Mouse (Mus musculus) MN1 (cell line): ENCODE data around the gene Cnn3.

Experiments
- DNase-seq: peaks from one replicate; pipeline ENCODE4 v3.0.0-alpha.2; 2016; ENCODE audit warnings: low spot score

Gene Cnn3

GRCm38 (mm10) chr3:121451404-121451803 is 25.1 kb downstream of the Cnn3 start:
- no peak for DNase-seq

- DNase-seq: peak; percentile 47
These were observed 32.5 kb downstream of the Cnn3 start for GRCm38 (mm10) chr3:121458545-121459492.

GRCm38 (mm10) chr3:121460473-121461193 is 34.3 kb downstream of the Cnn3 start:
- DNase-seq: no peak

DNA sequence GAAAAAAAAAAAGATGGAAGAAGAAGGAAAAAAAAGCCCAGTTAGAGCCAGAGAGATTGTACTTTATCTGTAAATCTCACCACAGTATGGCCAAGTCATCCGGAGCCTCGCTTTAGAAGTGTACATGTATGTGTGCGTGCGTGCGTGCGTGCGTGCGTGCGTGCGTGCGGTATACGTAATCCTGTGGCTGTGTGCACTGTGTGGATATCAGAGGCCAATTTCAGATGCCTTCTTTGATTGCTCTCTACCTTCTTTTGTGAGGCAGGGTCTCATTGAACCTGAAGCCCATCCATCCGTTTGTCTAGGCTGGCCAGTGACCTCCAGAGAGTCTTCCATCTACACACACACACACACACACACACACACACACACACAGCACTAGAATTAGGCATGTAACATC is 35.2 kb downstream of the Cnn3 start:
- DNase-seq: no peak

DNA sequence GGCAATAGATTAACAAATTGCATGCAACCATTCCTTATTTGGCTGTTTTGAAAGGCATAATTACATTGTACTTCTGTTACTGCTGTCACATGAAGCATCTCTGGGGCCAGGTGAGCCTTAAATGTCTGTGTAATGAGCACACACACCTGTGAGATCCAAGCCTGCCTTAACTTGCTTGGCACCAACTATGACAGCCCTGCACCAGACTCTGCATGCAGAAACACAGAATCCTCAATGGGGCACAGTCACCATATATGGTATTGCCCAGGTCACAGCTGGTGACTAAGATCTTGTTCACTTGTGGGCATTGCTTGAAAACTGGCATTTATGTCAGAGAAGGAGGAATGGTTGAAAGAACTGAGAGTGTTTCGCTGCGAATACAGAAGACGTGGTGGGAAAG is 36.5 kb downstream of the Cnn3 start:
- DNase-seq: no peak

DNA sequence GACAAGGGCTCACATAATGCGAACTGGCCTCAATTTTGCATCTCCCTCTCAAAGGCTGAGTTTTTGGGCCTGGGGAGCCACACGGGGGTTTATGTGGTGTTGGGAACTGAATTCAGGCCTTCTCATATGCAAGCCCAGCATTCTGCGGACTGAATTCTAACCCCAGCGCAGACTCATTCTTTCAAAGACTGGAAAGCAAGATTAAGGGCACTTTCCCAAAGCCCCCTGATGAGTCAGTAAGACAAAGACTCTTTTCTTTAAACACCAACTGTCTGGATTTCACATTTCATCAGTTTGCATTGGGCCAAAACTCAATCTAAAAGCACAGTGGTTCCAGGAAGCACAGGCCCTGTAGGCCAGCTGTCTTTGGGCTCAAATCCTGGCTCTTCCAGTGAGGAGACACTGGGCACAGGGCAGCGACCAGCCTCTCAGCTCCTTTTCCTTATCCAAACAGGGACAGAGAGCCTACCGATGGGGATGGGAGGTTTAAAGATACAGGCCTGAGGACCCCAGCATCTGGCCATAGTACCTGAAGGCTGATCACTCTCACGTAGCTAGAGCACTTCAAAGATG is 38.5 kb downstream of the Cnn3 start:
- DNase-seq: no peak

DNA sequence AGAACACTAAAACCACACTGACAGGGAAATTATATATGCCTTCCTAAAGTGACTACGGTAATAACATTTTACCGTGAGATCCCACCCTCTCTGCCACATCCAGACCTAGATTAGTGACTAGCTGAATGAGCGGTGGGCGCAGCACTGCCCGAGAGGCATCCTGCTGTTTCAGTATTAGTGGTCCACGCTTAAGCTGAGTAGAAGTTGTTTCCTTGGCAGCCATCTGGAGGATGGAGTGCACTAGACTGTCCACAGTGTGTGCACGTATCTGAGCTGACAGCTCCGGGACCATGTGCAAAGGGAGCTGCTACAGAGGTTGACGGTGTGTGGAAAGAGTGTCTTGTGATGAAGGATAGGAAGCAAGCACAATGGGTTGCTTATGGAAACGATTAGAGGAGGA is 39.5 kb downstream of the Cnn3 start:
- no peak for DNase-seq

GRCm38 (mm10) chr3:121467094-121467552 is 40.8 kb downstream of the Cnn3 start:
- DNase-seq: no peak

- DNase-seq: no peak
These were observed 41.8 kb downstream of the Cnn3 start for GRCm38 (mm10) chr3:121468136-121468535.

DNA sequence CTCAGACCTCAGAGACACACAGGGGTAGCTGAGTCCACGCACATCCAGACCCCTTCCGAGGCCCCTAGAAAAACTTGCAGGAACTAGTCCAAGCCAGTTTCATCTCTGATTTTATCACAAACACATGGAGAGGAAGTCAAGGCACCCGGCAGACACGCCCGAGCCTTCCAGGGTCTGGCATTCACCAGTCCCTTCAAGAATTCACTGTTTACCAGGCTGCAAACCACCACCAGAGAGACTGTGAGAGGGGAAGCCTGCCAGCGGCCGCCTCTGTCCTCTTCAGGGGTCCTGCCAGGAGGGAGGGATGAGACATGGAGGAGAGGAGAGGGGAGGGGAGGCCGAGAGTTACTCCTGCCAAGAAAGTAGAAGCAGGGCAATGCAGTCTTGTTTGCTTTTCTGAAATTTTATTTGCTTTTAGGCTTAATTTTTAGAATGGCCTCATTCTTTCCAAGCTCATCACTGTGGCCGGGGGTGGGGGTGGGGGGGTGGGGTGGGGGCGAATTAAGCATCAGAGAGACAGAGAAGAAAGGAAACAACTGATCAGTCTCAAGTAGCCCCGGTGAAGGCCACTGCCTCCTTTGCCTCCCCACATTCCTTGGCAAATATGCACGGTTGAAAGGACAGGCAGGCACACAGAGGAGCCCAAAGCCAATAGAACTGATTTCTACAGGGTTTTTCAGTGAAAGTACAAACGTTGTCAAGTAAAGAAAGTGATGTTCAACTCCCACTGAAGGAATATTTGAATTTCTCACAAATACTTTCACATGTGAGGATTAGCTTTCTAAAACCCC is 43.1 kb downstream of the Cnn3 start:
- peak; percentile 13 for DNase-seq

DNA sequence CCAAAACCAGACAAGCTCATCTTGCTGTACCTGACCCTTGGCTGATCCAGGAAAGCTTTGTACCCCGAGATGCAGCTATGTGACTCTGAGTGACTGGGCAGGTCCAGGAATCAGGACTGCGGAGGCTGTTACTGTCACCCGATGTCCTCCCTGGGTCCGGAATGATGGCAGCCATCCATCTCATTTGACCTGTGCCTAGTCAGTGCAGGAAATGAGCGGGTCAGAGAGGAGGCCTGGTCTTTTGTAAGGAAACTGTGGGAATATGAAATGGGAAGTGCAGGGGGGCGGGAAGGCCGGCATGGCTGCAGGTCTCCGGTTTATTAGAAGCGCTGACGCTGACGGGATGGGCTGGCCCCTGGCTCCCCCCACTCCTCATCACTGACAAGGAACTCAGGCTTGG is 45.4 kb downstream of the Cnn3 start:
- DNase-seq: no peak

DNA sequence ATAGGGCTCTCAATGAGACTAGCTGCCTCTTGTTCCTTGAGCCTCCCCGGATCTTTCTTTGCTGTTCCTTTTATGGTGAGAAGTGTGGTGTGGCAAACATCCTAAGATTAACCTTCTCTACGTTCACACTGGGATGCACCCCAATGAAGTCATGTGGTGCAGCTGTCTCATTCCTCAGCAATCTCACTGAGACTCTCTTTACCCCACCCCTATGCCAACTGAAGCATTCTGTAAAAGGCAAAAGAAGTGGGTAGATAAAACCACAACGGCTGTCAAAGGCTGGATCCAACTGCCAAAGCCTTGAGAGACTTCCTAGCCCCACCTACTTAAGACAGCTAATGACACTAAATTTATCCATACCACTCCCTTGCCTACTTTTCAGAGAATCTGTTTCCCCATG is 48.4 kb downstream of the Cnn3 start:
- no peak for DNase-seq

DNA sequence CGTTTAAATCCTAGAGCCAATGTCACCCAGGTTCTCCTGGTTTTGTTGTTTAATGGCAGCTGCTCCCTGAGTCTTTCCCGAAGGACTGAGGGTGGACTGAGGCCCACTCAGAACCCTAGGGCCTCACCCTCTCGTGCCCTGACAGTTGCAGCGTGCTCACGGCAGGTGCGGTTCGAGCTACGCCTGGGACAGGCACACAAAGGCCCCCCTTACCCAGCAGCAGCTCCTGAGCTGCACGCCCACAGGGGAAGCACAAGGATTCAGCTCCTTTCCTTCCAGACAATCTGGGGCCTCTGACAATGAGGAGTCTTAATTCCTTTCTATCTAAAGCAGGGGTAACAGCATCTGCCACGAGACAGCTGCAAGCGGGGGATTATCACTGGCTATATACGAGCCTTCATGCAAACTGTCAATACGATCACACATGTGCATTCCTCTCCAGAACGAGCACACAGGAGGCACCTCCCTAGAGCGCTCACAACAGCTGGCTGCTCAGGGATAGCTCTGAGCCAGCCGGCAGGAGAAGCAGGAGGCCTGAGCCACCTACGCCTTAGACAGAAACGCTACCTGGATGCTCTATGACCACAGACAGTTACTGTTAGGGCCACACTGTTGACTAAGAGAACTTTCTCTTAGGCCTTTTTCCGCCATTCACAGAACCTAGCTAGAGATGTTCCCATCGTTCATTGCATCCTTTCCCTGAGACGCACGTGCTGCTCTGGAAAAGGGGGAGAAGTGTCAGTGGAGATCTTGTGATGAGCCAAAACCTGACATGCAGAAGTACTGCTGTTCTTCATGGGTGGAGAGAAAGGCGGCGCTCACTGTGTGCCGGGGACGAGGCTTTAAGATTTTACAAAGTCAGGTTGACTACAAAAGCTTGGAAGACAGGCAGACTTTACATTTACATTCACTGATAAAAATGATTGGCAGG is 54.0 kb downstream of the Cnn3 start:
- DNase-seq: no peak

GRCm38 (mm10) chr3:121480961-121481436 is 54.7 kb downstream of the Cnn3 start:
- DNase-seq: no peak

GRCm38 (mm10) chr3:121481564-121481963 is 55.3 kb downstream of the Cnn3 start:
- DNase-seq: no peak

- DNase-seq: peak; percentile 8
These were observed 57.2 kb downstream of the Cnn3 start for GRCm38 (mm10) chr3:121483266-121484161.

DNA sequence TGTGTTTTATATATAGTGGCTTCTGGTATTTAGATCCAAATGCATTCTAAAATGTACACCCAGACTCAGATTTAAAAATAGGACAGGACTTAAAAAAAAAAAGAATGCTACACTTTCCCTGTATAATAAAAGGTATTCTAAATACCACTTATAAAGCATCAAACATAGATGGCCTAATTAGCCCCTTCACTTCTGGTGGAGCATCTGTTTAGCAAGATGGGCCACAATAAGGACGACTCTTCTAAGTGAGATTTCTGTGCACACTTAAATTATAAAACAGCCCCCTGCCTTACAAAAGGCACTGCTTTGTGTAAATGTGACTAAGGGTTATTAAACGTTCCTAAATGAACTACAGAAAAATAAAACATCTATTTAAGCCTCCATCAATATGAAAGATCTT is 58.9 kb downstream of the Cnn3 start:
- no peak for DNase-seq

- DNase-seq: no peak
These were observed 63.3 kb downstream of the Cnn3 start for GRCm38 (mm10) chr3:121489462-121490118.

DNA sequence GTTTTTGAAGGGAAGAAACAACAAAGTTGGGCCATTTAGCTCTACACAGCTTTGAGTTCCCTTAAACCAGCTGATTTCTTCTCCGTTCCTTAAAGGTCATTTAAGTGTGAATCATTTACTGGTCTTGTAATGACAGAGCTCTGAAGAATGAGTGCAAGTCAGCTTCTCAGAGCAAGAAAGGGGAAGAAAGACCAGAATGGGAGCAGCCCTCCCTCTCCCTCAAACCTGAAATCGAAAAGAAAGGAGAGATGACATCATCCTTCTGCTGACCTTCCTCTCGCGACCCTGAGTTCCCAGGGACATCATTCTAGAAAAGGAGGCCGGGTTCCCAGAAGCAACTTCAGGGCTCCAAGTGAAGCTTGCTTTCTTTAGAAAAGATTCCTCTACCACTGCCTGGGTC is 64.6 kb downstream of the Cnn3 start:
- no peak for DNase-seq
